ENCODE assay signal across 12 mouse cellular contexts in the genomic region with DNA sequence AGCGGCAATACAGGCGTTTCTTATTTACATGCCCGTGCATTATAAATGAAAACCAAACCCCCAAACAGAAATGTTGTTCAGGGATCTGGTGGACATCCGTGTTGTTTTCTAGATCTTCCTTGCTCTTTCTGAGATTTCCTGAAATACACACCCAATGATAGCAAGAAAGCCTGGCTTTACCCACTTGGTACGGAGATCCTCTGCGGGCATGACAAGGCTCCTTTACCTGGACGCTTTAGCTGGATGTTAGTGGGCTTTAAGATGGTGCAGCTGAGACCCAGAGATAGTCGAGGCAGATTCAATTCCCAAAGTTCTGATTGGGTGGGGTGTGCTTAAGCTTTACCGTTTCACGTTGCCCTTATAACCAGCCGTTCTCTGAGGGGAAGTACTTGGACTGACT. TPM values are rescaled to one million over a fixed set of nuclear protein-coding genes. Genes with fewer than 3 reads are reported as not detected.
DNase-seq lines count a peak whose midpoint lies in the region; ATAC-seq and TF ChIP-seq lines count a peak whose summit lies in the region.
"Had no signal": no experiment of that assay in that cellular context is flagged by ENCODE, and none has a peak within 500 bp of the region (broad histone marks: within the 10 kb centered on the region; RNA-seq: fewer than 3 reads in every experiment).

No protein-coding gene starts in this region.

- peak overlapping the region; percentile 57 for H3K4me2 ChIP-seq in heart, embryonic 12.5 days
- H3K4me2 ChIP-seq in lung, embryonic 15.5 days, result peak overlapping the region; percentile 50
- peak overlapping the region; percentile 51; the same call in 1 of the 2 replicates for H3K4me2 ChIP-seq in intestine, postnatal 0 days (replicated peaks; ENCODE audit: low read depth)
- H3K4me2 ChIP-seq in stomach, embryonic 14.5 days (replicated peaks; ENCODE audit: low read depth, low read length), result no peak overlapping the region

- H3K4me3 ChIP-seq in heart, embryonic 12.5 days, result peak overlapping the region; percentile 39
- peak overlapping the region; percentile 38 for H3K4me3 ChIP-seq in lung, embryonic 15.5 days
- H3K4me3 ChIP-seq in intestine, postnatal 0 days (ENCODE audit: low read depth, low read length), result peak overlapping the region; percentile 19; the same call in 1 of the 2 replicates
- H3K4me3 ChIP-seq in stomach, embryonic 14.5 days (ENCODE audit: low read depth, low read length), result peak overlapping the region; percentile 21; the same call in 1 of the 2 replicates

- ATAC-seq in heart, embryonic 12.5 days (ENCODE audit: insufficient number of reproducible peaks, low FRiP score), result no peak
- no peak for ATAC-seq in lung, embryonic 15.5 days (ENCODE audit: borderline replicate concordance, extremely low read depth, low FRiP score, low TSS enrichment)
- ATAC-seq in intestine, postnatal 0 days, result no peak
- no peak for ATAC-seq in stomach, embryonic 14.5 days (ENCODE audit: insufficient number of reproducible peaks, insufficient read depth, low FRiP score, low read depth)
- ATAC-seq: CD4-positive, CD25-positive, alpha-beta regulatory T cell, adult 4 months had no signal

- peaks cover 59% of the 10 kb centered on the region for H3K4me1 ChIP-seq in heart, embryonic 12.5 days (replicated peaks)
- H3K4me1 ChIP-seq in lung, embryonic 15.5 days, result peaks cover 35% of the 10 kb centered on the region
- no peaks in the 10 kb centered on the region for H3K4me1 ChIP-seq in intestine, postnatal 0 days (replicated peaks; ENCODE audit: control insufficient read depth, insufficient read depth, low read length)
- peaks cover 6% of the 10 kb centered on the region; the same call in 1 of the 2 replicates for H3K4me1 ChIP-seq in stomach, embryonic 14.5 days (ENCODE audit: control insufficient read depth, insufficient read depth, low read length)

- H3K27ac ChIP-seq in heart, embryonic 12.5 days (ENCODE audit: poor library complexity, severe bottlenecking), result 0 out of 2 replicates have a peak overlapping the region, but pooled peaks have one; percentile 71
- peak overlapping the region; percentile 79; the same call in 1 of the 2 replicates for H3K27ac ChIP-seq in lung, embryonic 15.5 days
- H3K27ac ChIP-seq in intestine, postnatal 0 days (ENCODE audit: low read depth, low read length), result no peak overlapping the region
- H3K27ac ChIP-seq in stomach, embryonic 14.5 days (ENCODE audit: low read length), result no peak overlapping the region

- H3K27me3 ChIP-seq in heart, embryonic 12.5 days (replicated peaks), result 0 out of 2 replicates have a peak, but pooled peaks cover 5% of the 10 kb centered on the region
- H3K27me3 ChIP-seq in lung, embryonic 15.5 days, result no peaks in the 10 kb centered on the region
- H3K27me3 ChIP-seq in intestine, postnatal 0 days (replicated peaks; ENCODE audit: control insufficient read depth, insufficient read depth, low read length), result no peaks in the 10 kb centered on the region
- no peaks in the 10 kb centered on the region for H3K27me3 ChIP-seq in stomach, embryonic 14.5 days (ENCODE audit: control insufficient read depth, insufficient read depth, low read length)

- no peak overlapping the region for H3K9ac ChIP-seq in heart, embryonic 12.5 days
- H3K9ac ChIP-seq in lung, embryonic 15.5 days, result 0 out of 2 replicates have a peak overlapping the region, but pooled peaks have one; percentile 2
- H3K9ac ChIP-seq in intestine, postnatal 0 days (ENCODE audit: low read depth, low read length), result no peak overlapping the region
- no peak overlapping the region for H3K9ac ChIP-seq in stomach, embryonic 14.5 days (replicated peaks; ENCODE audit: low read depth, low read length)

- no peak for DNase-seq in heart, postnatal 36 days
- DNase-seq in lung, adult 18-20 months, result no peak
- no peak for DNase-seq in adrenal gland, adult 18-20 months (ENCODE audit: low spot score in 2 of 2)
- DNase-seq in adrenal gland, adult 8-10 months, result no peak
- DNase-seq: cerebellum, adult 9-10 months; gastrocnemius, postnatal 36 days; kidney, postnatal 36 days had no signal

- H3K9me3 ChIP-seq in heart, embryonic 12.5 days (replicated peaks), result no peaks in the 10 kb centered on the region
- H3K9me3 ChIP-seq in lung, embryonic 15.5 days, result no peaks in the 10 kb centered on the region
- H3K9me3 ChIP-seq in intestine, postnatal 0 days (ENCODE audit: control insufficient read depth), result no peaks in the 10 kb centered on the region
- H3K9me3 ChIP-seq in stomach, embryonic 14.5 days (ENCODE audit: control insufficient read depth, low read depth, low read length), result no peaks in the 10 kb centered on the region

- H3K36me3 ChIP-seq in heart, embryonic 12.5 days, result no peaks in the 10 kb centered on the region
- H3K36me3 ChIP-seq in lung, embryonic 15.5 days, result no peaks in the 10 kb centered on the region
- H3K36me3 ChIP-seq in intestine, postnatal 0 days (ENCODE audit: control insufficient read depth, insufficient read depth), result no peaks in the 10 kb centered on the region
- no peaks in the 10 kb centered on the region for H3K36me3 ChIP-seq in stomach, embryonic 14.5 days (ENCODE audit: control insufficient read depth, insufficient read depth, low read length)

- no peak for TF ChIP-seq CTCF in intestine, postnatal 0 days (IDR thresholded peaks at IDR 0.05; ENCODE audit: low read depth)

- WGBS in heart, embryonic 12.5 days, result 68% methylated on average over 11 of the region's 11 CpGs
- 63% methylated on average over 11 of the region's 11 CpGs for WGBS in lung, embryonic 15.5 days
- 74% methylated on average over 11 of the region's 11 CpGs for WGBS in intestine, postnatal 0 days
- WGBS in stomach, embryonic 14.5 days, result 72% methylated on average over 11 of the region's 11 CpGs

- intact Hi-C loops in heart, postnatal 36 days (cut with DNase I), result loop anchor here (2.0 to 5.0 kb wide), 4 partner anchors 22 to 71 kb away; no protein-coding TSS in a partner anchor

RNA-seq across cellular contexts. Expression of a gene that starts 0.8 kb away (rescaled TPM):
- polyA plus RNA-seq in heart, embryonic 12.5 days (2016; fragmentation: Nextera tagmentation; extraction: Ambion mirVana), result 21.1 and 23.9 TPM in 2 replicates
- total RNA-seq in heart, postnatal 36 days (2021), result 100 to 1,000 TPM; 209 to 282 TPM
- 19.0 and 25.0 TPM in 2 replicates for polyA plus RNA-seq in lung, embryonic 15.5 days (2015; fragmentation: Nextera tagmentation; extraction: Ambion mirVana)
- 3.7 and 4.2 TPM in 2 replicates for polyA plus RNA-seq in intestine, postnatal 0 days (2015; fragmentation: Nextera tagmentation; extraction: Ambion mirVana)
- 11.4 and 11.6 TPM in 2 replicates for polyA plus RNA-seq in stomach, embryonic 14.5 days (2014; fragmentation: Nextera tagmentation; extraction: Ambion mirVana)
- total RNA-seq in adrenal gland, adult 18-20 months (2021), result 10 to 100 TPM; 74.1 to 80.3 TPM
- 100 to 1,000 TPM in 2 of 4 experiments, 10 to 100 TPM in 2; 79.8 to 113 (median 100) TPM for total RNA-seq in adrenal gland, adult 8-10 months (2022)
- polyA plus RNA-seq: CD4-positive, CD25-positive, alpha-beta regulatory T cell, adult 4 months had no signal

Comparison
In these comparisons a context has a peak if more than half of its experiments do, and no peak if none do; other contexts are left out.
1. H3K27ac ChIP-seq: peak in heart, embryonic 12.5 days (single experiment) and lung, embryonic 15.5 days (single experiment); none in intestine, postnatal 0 days (single experiment) and stomach, embryonic 14.5 days (single experiment).
2. Peak in every context shown above with its lines, with median percentiles within 50 percentile points of each other: H3K4me3 ChIP-seq.